Mouse (Mus musculus) ovary, adult 18-20 months (tissue): ENCODE data around the gene Vmn1r94.
"Not testable (repeated sequence)": the region's sequence is repeated elsewhere in the genome, so short reads cannot be mapped to it uniquely, and the experiment has no call there.

ENCODE experiments used
- DNase-seq: peaks from one replicate; pipeline ENCODE4 v3.0.0; 2022; ENCODE audit warnings: low spot score, mixed read lengths

Gene Vmn1r94

DNA sequence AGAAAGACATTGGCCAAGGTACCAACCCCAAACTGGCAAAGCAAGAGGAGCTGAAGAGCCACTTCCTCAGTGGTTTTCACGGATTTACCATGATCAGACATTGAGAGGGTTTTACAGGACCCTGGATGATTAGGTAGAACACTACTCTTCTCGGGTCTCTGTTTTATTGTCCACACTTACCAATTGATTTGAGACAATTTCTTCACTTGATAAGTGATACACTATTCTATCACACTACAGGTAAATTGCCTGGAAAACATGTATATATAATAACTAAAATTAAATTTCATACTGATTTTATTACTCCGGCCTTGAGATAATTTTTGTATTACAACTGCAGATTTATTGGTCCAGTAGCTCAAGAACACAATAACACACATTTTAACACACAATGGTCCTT lies at the start of gene Vmn1r94:
Gene Vmn1r94 (minus strand): TSS at position 101 of the 400 bp plus-strand sequence.
- DNase-seq, result not testable (repeated sequence)

DNA sequence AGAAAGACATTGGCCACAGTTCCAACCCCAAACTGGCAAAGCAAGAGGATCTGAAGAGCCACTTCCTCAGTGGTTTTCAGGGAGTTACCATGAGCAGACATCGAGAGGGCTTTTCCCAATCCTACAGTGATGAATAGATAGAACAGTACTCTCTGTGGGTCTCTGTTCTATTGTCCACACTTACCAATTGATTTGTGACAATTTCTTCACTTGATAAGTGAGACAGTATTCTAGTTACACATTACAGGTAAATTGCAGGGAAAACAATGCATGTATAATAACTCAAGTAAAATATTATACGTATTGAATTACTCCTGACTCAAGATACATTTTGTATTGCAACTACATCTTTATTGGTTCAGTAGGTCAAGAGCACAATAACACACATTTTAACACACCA lies 37.3 kb upstream of the Vmn1r94 start, which contains the start of gene Gm6164:
Gene Gm6164 (minus strand): TSS at position 101 of the 400 bp plus-strand sequence.
- DNase-seq, result not testable (repeated sequence)

DNA sequence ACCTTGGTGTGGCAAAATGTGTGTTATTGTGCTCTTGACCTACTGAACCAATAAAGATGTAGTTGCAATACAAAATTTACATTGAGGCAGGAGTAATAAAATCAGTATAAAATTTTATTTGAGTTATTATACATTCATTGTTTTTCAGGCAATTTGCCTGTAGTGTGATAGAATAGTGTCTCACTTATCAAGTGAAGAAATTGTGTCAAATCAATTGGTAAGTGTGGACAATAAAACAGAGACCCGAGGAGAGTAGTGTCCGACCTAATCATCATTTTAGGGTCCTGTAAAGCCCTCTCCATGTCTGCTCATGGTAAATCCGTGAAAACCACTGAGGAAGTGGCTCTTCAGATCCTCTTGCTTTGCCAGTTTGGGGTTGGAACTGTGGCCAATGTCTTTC lies 25.2 kb upstream of the Vmn1r94 start, which contains the start of gene Vmn1r95:
Gene Vmn1r95 (plus strand): TSS at position 301 of the 400 bp plus-strand sequence.
- DNase-seq, result not testable (repeated sequence)

DNA sequence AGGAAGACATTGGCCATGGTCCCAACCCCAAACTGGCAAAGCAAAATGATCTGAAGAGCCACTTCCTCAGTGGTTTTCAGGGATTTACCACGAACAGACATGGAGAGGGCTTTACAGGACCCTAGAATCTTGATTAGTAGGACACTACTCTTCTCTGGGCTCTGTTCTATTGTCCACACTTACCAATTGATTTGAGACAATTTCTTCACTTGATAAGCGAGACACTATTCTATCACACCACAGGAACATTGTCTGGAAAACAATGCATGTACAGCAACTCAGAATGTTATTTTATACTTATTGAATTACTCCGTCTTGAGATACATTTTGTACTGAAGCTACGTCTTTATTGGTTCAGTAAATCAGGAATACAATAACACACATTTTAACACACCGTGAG lies 29.2 kb downstream of the Vmn1r94 start, which contains the start of gene Vmn1r93:
Gene Vmn1r93 (minus strand): TSS at position 101 of the 400 bp plus-strand sequence.
- DNase-seq, result not testable (repeated sequence)

DNA sequence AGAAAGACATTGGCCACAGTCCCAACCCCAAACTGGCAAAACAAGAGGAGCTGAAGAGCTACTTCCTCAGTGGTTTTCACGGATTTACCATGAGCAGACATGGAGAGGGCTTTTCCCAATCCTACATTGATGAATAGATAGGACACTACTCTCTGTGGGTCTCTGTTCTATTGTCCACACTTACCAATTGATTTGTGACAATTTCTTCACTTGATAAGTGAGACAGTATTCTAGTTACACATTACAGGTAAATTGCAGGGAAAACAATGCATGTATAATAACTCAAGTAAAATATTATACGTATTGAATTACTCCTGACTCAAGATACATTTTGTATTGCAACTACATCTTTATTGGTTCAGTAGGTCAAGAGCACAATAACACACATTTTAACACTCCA lies 45.7 kb downstream of the Vmn1r94 start, which contains the start of gene Gm16442:
Gene Gm16442 (minus strand): TSS at position 101 of the 400 bp plus-strand sequence.
- DNase-seq, result not testable (repeated sequence)
